Mouse (Mus musculus) heart, embryonic 11.5 days (tissue): ENCODE data around the gene Lrrc8c. TPM values are rescaled to one million over a fixed set of nuclear protein-coding genes. Genes with fewer than 3 reads are reported as not detected.

ENCODE experiments used
- ATAC-seq: fragments of 200-750 bp; cut with Nextera tagmentation; replicated peaks from 2 replicates; pipeline ENCODE4 v1.8.0; 2017; ENCODE audit warnings: moderate library complexity; ENCODE audit not compliant: insufficient number of reproducible peaks, low FRiP score, low TSS enrichment
- H3K27ac ChIP-seq: fragments of 300-500 bp; sonication (generic); 2 replicates; pipeline ENCODE4 v1.5.1; 2014; ENCODE audit warnings: mild to moderate bottlenecking, low read depth, low read length
- H3K27me3 ChIP-seq: fragments of 300-500 bp; sonication (generic); 2 replicates; pipeline ENCODE4 v1.6.1; 2014; ENCODE audit warnings: mild to moderate bottlenecking, low read length, mixed read lengths; ENCODE audit not compliant: control insufficient read depth, insufficient read depth
- H3K36me3 ChIP-seq: fragments of 300-500 bp; sonication (generic); 2 replicates; pipeline ENCODE4 v1.6.1; 2014; ENCODE audit warnings: mild to moderate bottlenecking, low read length, moderate library complexity, mixed read lengths; ENCODE audit not compliant: control insufficient read depth, insufficient read depth
- H3K4me1 ChIP-seq: fragments of 300-500 bp; sonication (generic); 2 replicates; pipeline ENCODE4 v1.6.1; 2014; ENCODE audit warnings: low read length; ENCODE audit not compliant: control insufficient read depth, insufficient read depth
- H3K4me2 ChIP-seq: fragments of 300-500 bp; sonication (generic); 2 replicates; pipeline ENCODE4 v1.6.1; 2014; ENCODE audit warnings: mild to moderate bottlenecking, moderate library complexity
- H3K4me3 ChIP-seq: fragments of 300-500 bp; sonication (generic); 2 replicates; pipeline ENCODE4 v1.5.1; 2014; ENCODE audit warnings: low read depth, low read length
- H3K9ac ChIP-seq: fragments of 300-500 bp; sonication (generic); 2 replicates; pipeline ENCODE4 v1.6.1; 2014; ENCODE audit warnings: mild to moderate bottlenecking, low read depth, low read length, moderate library complexity
- H3K9me3 ChIP-seq: fragments of 300-500 bp; sonication (generic); replicated peaks from 2 replicates; pipeline ENCODE4 v1.6.1; 2016; ENCODE audit warnings: low read length; ENCODE audit not compliant: control insufficient read depth
- WGBS: fragments of 180-500 bp; shearing (Covaris S2); extraction: QIAGEN DNeasy Blood & Tissue Kit; methylation state at CpG from one replicate; pipeline ENCODE4 v1.1.7; 2014; ENCODE audit not compliant: insufficient replicate concordance; 5-methylcytosine and 5-hydroxymethylcytosine counted together
- polyA plus RNA-seq: library from polyadenylated mRNA; unstranded; fragments of >200 nt; fragmentation: Nextera tagmentation; extraction: Ambion mirVana; gene quantifications from 2 replicates; pipeline ENCODE4 v1.2.1, GENCODE M21; 2014

Lrrc8c gene
- polyA plus RNA-seq, 1 experiment from 2014 or later: 33.5 TPM

DNA sequence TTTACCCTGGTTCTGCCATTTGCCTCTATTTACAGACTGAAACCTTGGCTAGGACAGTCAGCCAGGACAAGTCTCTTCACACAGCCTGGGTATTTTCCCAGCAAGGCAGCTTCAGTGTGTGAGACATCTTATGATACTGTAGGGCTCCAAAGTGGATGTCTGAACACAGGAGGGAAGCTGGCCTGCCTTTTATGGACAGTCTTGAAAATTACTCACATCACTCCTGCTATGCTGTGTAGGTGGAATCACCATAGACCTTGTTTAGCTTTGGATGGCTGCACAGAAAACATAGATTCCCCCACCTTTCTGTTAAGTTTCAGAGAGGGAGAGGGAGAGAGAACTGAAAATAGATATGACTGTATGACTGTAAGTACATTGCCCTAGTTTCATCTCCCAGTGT lies 99.3 kb downstream of the Lrrc8c start:
- no peaks in the 10 kb centered on the region for H3K36me3 ChIP-seq
- ATAC-seq: no peak
- 0 out of 2 replicates have a peak, but pooled peaks cover 4% of the 10 kb centered on the region for H3K4me1 ChIP-seq
- no peak overlapping the region for H3K27ac ChIP-seq
- no peaks in the 10 kb centered on the region for H3K27me3 ChIP-seq
- no peak overlapping the region for H3K4me3 ChIP-seq
- H3K9ac ChIP-seq: no peak overlapping the region
- H3K4me2 ChIP-seq: no peak overlapping the region
- H3K9me3 ChIP-seq: no peaks in the 10 kb centered on the region

- no peaks in the 10 kb centered on the region for H3K36me3 ChIP-seq
- H3K9me3 ChIP-seq: no peaks in the 10 kb centered on the region
- no peak overlapping the region for H3K4me2 ChIP-seq
- H3K27me3 ChIP-seq: no peaks in the 10 kb centered on the region
- H3K9ac ChIP-seq: no peak overlapping the region
- 80% methylated on average over 2 of the region's 2 CpGs for whole genome bisulfite sequencing
- no peak for ATAC-seq
- 0 out of 2 replicates have a peak, but pooled peaks cover 7% of the 10 kb centered on the region for H3K4me1 ChIP-seq
- H3K4me3 ChIP-seq: no peak overlapping the region
- no peak overlapping the region for H3K27ac ChIP-seq
Observed at GRCm38 (mm10) chr5:105619666-105620065, 100.5 kb downstream of the Lrrc8c start.

DNA sequence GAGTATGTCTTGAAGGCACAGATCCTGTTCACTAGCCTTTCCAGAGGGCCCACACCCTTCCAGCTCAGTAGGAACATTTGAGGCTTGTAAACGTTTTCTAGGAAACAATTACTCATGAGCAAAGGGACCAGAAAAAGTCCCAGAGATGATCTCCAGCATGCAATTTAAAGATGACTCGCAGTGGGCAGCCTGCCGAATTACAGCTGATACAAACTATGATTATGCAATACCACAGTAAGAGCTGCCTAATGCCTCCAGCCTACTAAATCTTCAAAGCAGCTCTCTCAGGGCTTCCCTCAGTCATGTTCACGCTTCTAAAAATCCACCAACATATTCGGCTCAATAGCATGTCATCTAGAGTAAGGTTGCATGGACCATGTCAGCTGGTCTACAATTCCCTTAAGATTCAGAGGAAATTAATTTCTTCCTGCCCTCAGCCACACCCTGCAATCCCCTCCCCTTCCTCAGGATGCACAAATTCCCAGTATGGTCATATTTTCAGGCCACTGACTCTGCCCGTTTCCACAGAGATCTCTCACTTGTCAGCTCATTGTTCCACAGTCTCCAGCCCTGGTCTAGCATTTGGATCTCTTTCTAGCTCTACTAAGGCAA lies 101.4 kb downstream of the Lrrc8c start:
- 74% methylated on average over 6 of the region's 6 CpGs for WGBS
- H3K9me3 ChIP-seq: no peaks in the 10 kb centered on the region
- no peak overlapping the region for H3K27ac ChIP-seq

DNA sequence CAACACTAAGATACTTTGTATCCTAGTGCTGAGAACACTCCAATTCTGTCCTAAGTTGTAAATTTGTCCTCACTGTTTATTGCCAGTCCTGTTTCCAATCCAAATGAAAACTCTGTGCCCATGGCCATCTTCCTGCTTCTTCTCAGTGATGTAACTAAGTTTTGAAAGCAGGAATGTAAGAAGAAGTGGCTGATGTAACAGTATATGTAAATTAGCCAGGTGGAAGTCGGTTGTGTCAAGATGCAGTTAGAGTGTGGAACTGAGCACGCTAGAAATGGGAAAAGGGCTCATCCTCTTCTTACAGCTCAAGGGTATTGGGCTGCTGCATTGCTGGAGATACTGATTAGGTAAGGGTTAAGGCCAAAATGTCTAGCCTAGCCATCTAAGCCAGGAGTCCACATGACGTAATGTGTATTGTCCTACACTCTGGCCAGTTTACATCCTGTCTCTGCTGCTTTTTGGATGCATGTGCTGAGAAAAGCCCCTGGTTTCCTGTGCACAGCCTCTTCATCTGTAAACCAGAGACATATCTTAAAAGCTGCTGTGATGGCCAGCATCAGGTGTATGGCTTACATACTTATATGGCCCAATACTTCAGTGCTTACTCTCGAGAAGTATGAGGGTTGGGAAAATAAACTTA lies 104.0 kb downstream of the Lrrc8c start:
- Histone ChIP-seq H3K9me3 (no peaks in the 10 kb centered on the region), H3K27me3 (no peaks in the 10 kb centered on the region), H3K36me3 (no peaks in the 10 kb centered on the region), H3K4me2 (no peak overlapping the region), H3K27ac (no peak overlapping the region), H3K9ac (no peak overlapping the region), H3K4me1 (0 out of 2 replicates have a peak, but pooled peaks cover 13% of the 10 kb centered on the region), H3K4me3 (no peak overlapping the region)
- WGBS: 66% methylated on average over 4 of the region's 4 CpGs
- no peak for ATAC-seq

More for the DNA sequence above, 101.4 kb downstream of the Lrrc8c start:
- H3K27me3 ChIP-seq: no peaks in the 10 kb centered on the region
- no peak overlapping the region for H3K4me2 ChIP-seq
- H3K4me1 ChIP-seq: 0 out of 2 replicates have a peak, but pooled peaks cover 11% of the 10 kb centered on the region
- ATAC-seq: no peak
- H3K4me3 ChIP-seq: no peak overlapping the region
- no peaks in the 10 kb centered on the region for H3K36me3 ChIP-seq
- H3K9ac ChIP-seq: no peak overlapping the region

GRCm38 (mm10) chr5:105624257-105624656 lies 105.1 kb downstream of the Lrrc8c start:
- Histone ChIP-seq H3K27me3 (no peaks in the 10 kb centered on the region), H3K4me3 (no peak overlapping the region), H3K27ac (no peak overlapping the region), H3K9ac (no peak overlapping the region), H3K4me1 (0 out of 2 replicates have a peak, but pooled peaks cover 13% of the 10 kb centered on the region), H3K9me3 (no peaks in the 10 kb centered on the region), H3K4me2 (no peak overlapping the region), H3K36me3 (no peaks in the 10 kb centered on the region)
- ATAC-seq: no peak
- WGBS: 90% methylated on average over 3 of the region's 3 CpGs

DNA sequence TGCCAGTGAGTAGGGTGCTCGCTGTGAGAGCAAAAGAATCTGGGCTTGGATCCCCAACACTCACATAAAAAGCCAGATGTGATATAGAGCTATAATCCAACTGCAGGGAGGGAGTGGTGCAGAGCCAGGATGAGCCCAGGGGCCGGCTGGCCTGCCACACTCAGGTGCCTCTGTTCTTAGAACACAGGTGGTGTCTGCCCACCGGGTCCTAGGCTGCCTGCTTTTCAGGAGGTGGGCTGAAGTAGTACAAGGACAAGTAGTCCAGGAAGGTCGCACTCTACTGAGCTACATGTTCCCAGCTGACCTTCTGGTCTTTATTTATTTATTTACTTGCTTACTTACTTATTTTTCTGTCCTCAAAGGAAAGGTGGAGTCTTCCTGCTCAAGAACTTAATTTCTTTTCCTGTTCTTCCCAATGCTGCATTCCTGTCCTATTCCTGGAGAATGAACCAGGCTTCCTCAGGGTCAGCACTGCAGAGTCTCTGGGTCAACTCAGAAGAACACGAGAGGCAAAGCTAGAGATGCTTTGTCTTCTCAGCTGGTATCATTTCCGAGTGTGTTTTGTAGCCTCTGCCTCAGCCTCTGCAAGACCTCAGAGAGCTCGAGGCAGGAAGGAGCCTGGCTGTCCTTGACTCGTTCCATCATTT lies 106.4 kb downstream of the Lrrc8c start:
- Histone ChIP-seq H3K9me3 (no peaks in the 10 kb centered on the region), H3K4me3 (no peak overlapping the region), H3K4me2 (no peak overlapping the region), H3K9ac (no peak overlapping the region), H3K27me3 (no peaks in the 10 kb centered on the region), H3K36me3 (no peaks in the 10 kb centered on the region), H3K27ac (peak overlapping the region; percentile 50), H3K4me1 (0 out of 2 replicates have a peak, but pooled peaks cover 13% of the 10 kb centered on the region)
- ATAC-seq: no peak
- WGBS: 59% methylated on average over 8 of the region's 8 CpGs

DNA sequence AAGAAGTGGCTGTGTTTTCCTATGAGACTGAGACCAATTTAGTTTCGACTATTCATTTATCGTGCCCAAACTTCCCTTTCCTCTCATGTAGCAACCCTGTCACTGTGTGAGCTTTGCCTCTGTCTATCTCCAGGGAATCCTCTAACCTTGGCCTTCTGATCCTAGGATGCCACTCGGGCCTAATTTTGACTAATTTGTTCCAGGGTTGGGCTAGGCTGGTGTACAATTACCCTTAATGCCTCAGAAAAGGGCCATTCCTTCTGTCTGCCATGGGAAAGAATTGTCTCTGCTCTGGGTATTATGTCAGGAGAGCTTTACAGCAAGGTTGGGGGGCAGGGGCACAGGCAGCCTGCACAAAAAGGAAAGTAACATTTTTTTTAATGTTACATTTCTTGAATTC lies 107.2 kb downstream of the Lrrc8c start:
- Histone ChIP-seq H3K4me3 (no peak overlapping the region), H3K4me1 (0 out of 2 replicates have a peak, but pooled peaks cover 13% of the 10 kb centered on the region), H3K9ac (no peak overlapping the region), H3K36me3 (no peaks in the 10 kb centered on the region), H3K27me3 (no peaks in the 10 kb centered on the region), H3K4me2 (no peak overlapping the region), H3K9me3 (no peaks in the 10 kb centered on the region), H3K27ac (peak overlapping the region; percentile 50)
- ATAC-seq: no peak
- 58% methylated on average over 3 of the region's 3 CpGs for WGBS

GRCm38 (mm10) chr5:105627093-105627492 lies 107.9 kb downstream of the Lrrc8c start:
- Histone ChIP-seq H3K36me3 (no peaks in the 10 kb centered on the region), H3K4me3 (no peak overlapping the region), H3K27ac (no peak overlapping the region), H3K9ac (no peak overlapping the region), H3K9me3 (no peaks in the 10 kb centered on the region), H3K4me1 (0 out of 2 replicates have a peak, but pooled peaks cover 13% of the 10 kb centered on the region), H3K27me3 (no peaks in the 10 kb centered on the region), H3K4me2 (no peak overlapping the region)
- no peak for ATAC-seq
- WGBS: 77% methylated on average over 5 of the region's 5 CpGs
